Mouse (Mus musculus) right cerebral cortex, postnatal 10 days (tissue): Measurements from ENCODE around the gene Cd109.

Experiments
- DNase-seq, 2 experiments: peaks; one replicate each; pipeline ENCODE4 v3.0.0; 2021; ENCODE audit warnings: low spot score in 2 of 2

Cd109 gene

GRCm38 (mm10) chr9:78641386-78641785 lies 26.0 kb downstream of the Cd109 start:
- no peak for DNase-seq

GRCm38 (mm10) chr9:78646008-78646777 lies 30.8 kb downstream of the Cd109 start:
- peak; percentile 37 to 68 for DNase-seq

GRCm38 (mm10) chr9:78648641-78649040 lies 33.3 kb downstream of the Cd109 start:
- DNase-seq: no peak

- DNase-seq: no peak
Observed at GRCm38 (mm10) chr9:78649398-78649797, 34.1 kb downstream of the Cd109 start.

GRCm38 (mm10) chr9:78657564-78657963 lies 42.2 kb downstream of the Cd109 start:
- DNase-seq: no peak

- no peak for DNase-seq
Observed at GRCm38 (mm10) chr9:78671446-78671985, 56.2 kb downstream of the Cd109 start.

GRCm38 (mm10) chr9:78700691-78701090 lies 85.3 kb downstream of the Cd109 start:
- DNase-seq: peak; percentile 46 to 69

GRCm38 (mm10) chr9:78702509-78703239 lies 87.3 kb downstream of the Cd109 start:
- DNase-seq: no peak

GRCm38 (mm10) chr9:78720888-78721798 lies 105.8 kb downstream of the Cd109 start:
- no peak for DNase-seq

GRCm38 (mm10) chr9:78731931-78732330 lies 116.6 kb downstream of the Cd109 start:
- no peak for DNase-seq

GRCm38 (mm10) chr9:78735519-78735918 lies 120.2 kb downstream of the Cd109 start:
- no peak for DNase-seq

GRCm38 (mm10) chr9:78742012-78742411 lies 126.7 kb downstream of the Cd109 start:
- DNase-seq: no peak

GRCm38 (mm10) chr9:78750246-78750645 lies 134.9 kb downstream of the Cd109 start:
- no peak for DNase-seq
